Mouse (Mus musculus): ENCODE measurements around the gene Wbp2nl.

The Wbp2nl gene

GRCm38 (mm10) chr15:82319613-82320012, 20.9 kb downstream of the Wbp2nl start:
- no peak for DNase-seq (ENCODE audit: low read depth, low spot score)

GRCm38 (mm10) chr15:82322195-82322594, 23.4 kb downstream of the Wbp2nl start:
- DNase-seq (ENCODE audit: low read depth, low spot score) = no peak

- no peak for DNase-seq (ENCODE audit: low read depth, low spot score)
These were observed 26.6 kb downstream of the Wbp2nl start for GRCm38 (mm10) chr15:82325382-82325781.

DNA sequence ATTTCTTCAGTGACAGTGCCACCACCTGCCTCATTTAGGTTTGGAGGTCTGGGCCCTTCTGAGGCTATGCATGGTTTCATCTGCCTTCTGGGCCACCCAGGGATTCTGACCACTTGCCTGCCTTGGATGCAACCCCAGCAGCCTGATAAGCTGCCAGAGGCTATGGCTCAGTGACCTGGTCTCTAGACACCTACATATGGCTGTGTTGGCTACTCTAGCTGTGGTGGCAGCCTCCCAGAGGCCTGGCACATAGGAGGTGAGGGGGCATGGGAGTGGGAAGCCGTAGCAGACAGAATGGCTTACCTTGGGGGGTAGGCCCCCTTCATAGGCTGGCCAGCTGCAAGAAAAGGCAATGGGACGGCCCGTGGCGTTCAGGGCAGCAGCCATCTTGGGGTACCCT, 36.4 kb downstream of the Wbp2nl start:
- DNase-seq (ENCODE audit: low read depth, low spot score) = no peak

- DNase-seq (ENCODE audit: low read depth, low spot score) = no peak
These were observed 37.9 kb downstream of the Wbp2nl start for GRCm38 (mm10) chr15:82336629-82337028.

DNA sequence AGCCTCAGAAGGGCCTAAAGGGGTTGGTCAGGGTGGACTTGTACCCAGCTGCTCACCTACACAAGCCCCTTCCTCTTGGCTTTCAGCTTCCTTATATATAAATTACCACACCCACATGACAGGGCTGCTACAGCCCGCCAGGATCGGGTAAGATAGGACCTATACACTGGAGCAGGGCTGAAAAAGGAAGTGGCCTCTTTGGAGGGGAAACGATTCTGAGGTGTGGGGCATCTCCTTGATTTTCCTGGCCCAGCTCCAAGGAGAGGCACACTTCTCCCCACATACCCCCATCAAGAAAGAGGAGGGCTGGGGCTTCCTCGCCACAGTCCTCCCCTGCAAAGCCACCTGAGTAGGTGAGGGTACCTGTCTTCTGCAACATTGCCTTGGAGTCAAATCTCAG, 39.1 kb downstream of the Wbp2nl start:
- DNase-seq (ENCODE audit: low read depth, low spot score) = no peak

- DNase-seq (ENCODE audit: low read depth, low spot score) = peak; percentile 92
These were observed 39.9 kb downstream of the Wbp2nl start, which contains the start of the genes Naga, Pheta2 and Smdt1 for GRCm38 (mm10) chr15:82338593-82339112. Gene Naga, minus strand, starts transcription at chr15:82338925. Gene Pheta2, plus strand, starts transcription at chr15:82338942. Gene Smdt1, plus strand, starts transcription at chr15:82338959.

- no peak for DNase-seq (ENCODE audit: low read depth, low spot score)
These were observed 40.4 kb downstream of the Wbp2nl start for GRCm38 (mm10) chr15:82339150-82339549.

- no peak for DNase-seq (ENCODE audit: low read depth, low spot score)
These were observed 41.0 kb downstream of the Wbp2nl start for GRCm38 (mm10) chr15:82339634-82340254.

DNA sequence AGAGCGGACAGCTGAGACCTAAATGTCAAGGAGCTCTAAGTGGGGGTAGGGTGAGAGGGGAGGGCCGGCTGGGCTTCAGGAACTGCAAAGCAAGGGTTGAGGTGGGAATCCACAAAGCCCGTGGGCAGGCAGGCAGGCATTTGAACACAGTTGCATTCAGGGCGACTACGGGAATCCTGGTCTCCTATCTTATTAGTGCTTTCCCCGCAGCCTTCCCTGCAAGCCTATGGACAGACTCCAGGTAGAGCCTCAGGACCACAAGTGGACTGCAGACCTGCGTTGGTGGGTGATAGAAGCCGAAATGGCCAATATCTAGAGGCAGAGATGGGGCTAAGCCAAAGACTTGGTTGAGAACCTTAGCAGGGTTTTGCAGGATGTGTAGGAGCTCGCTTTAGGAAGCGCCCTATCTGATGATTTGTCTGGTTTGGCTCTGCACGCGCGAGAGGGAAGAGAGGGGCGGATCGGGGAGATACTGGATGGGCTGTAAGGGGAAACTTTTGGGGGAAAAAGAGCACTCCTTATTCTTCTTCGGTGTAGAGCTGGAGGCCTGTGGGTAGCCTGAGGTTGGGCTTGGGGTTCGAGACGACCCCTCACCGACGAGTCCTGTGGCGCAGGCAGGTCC, 41.8 kb downstream of the Wbp2nl start:
- no peak for DNase-seq (ENCODE audit: low read depth, low spot score)

GRCm38 (mm10) chr15:82341036-82341501, 42.3 kb downstream of the Wbp2nl start:
- DNase-seq (ENCODE audit: low read depth, low spot score) = no peak

GRCm38 (mm10) chr15:82341675-82342542, 43.2 kb downstream of the Wbp2nl start:
- DNase-seq (ENCODE audit: low read depth, low spot score) = no peak

DNA sequence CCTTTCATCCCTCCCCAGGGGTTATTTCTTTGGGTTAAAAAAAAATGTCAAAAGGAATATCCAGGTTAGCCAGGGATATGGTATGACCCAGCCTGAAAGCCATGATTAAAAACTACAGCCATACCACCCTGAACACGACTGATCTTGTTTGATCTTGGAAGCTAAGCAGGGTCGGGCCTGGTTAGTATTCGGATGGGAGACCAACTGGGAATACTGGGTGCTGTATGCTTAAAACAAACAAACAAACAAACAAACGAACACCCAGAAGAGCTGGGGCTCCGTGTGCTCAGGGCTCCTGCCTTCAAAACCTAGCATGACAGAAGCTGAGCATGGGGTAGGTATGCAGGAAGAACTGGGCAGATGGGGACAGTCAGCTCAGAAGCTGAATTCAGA, 43.8 kb downstream of the Wbp2nl start:
- DNase-seq (ENCODE audit: low read depth, low spot score) = no peak

- no peak for DNase-seq (ENCODE audit: low read depth, low spot score)
These were observed 44.9 kb downstream of the Wbp2nl start for GRCm38 (mm10) chr15:82343368-82344287.

DNA sequence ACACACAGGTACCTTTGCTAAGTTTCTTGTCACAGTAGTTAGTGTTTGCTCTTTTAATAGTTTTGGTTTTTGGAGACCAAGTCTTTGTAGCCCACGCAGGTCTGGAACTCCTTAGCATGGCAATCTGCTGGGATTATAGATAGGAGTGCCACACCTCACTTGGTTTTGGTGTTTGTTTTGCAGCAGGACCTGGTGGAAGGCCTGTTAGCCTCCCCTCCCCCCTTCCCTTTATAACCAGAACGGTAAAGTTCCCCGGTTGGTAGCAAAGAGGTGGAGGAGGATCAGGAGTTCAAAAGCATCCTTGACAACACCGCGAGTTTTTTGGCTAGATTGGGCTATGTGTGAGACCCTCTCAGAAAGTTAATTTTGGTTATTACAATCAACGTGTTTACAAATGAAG, 46.2 kb downstream of the Wbp2nl start:
- no peak for DNase-seq (ENCODE audit: low read depth, low spot score)

DNA sequence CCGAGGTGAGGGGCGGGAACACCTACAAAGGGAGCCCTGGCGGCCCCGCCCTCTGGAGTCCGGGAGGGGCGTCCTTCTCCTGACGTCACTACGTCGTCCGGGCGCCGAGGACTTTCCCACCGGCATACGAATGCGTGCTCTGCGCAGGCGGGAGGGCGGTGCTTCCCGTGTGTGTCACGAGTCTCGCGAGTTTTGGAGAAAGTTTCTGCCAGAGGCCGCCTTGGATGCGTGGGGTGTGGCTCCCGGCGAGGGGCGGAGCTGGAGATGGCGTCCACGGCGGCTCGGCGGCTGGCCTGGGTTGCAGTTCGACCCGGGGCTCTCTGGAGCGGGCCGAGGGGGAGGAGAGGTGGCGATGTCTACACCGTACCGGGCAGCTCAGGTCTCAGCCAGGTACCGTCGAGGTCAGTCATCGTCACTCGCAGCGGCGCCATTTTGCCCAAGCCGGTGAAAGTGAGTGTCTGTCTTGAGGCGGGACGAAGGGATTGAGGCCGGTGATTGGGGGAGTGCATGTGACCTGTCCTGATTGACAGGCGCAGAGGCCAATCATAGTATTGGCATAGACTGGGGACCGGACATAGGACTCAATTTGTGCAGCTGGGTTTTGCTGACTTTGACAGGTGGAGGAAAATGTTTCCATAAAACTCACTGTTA, 47.2 kb downstream of the Wbp2nl start:
- DNase-seq (ENCODE audit: low read depth, low spot score) = peak; percentile 95

DNA sequence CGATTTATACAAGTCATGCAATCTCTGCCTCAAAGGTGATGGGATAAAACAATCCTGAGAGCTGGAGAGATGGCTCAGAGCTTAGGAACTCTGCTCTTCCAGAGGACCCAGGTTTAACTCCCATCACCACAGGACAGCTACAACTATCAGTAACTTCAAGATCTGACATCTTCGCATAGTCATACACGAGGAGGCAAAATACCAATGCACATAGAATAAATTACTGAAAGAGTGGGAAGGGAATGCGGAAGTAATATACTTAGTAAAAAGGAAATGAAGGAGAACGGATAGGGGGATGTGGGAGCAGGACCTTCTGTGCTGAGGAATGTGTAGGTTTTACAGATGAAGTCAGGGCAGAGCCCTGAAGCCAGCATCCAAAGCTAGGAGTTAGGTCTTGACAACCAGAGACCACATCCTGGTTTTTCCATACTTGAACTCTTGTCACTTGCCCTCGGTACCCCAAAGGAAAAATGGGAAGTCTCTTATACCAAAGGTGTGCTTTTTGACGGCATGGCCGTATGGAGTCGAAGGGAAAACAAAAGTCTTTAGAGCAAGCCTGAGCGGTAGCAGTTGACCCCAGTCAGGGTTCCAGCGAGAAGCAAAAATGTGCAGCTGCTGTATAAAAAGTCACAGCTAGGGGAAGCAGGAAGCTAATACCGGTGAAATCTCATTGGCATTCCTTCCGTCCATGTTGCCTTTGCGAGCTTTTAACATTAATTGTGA, 48.0 kb downstream of the Wbp2nl start:
- DNase-seq (ENCODE audit: low read depth, low spot score) = no peak

GRCm38 (mm10) chr15:82347303-82347676, 48.5 kb downstream of the Wbp2nl start:
- no peak for DNase-seq (ENCODE audit: low read depth, low spot score)

- DNase-seq (ENCODE audit: low read depth, low spot score) = no peak
These were observed 49.1 kb downstream of the Wbp2nl start for GRCm38 (mm10) chr15:82347852-82348251.

Measured in WW6 (cell line).